Mouse (Mus musculus): ENCODE measurements around the gene Tnfrsf11a.
A peak's percentile ranks its signal among the peaks of the same experiment; 100 is the strongest.
"Not testable (repeated sequence)": the region's sequence is repeated elsewhere in the genome, so short reads cannot be mapped to it uniquely, and the experiment has no call there.

Gene Tnfrsf11a

GRCm38 (mm10) chr1:105780457-105781364 is at the start of gene Tnfrsf11a:
TSS of gene Tnfrsf11a (plus strand) at chr1:105780718.
- peak; percentile 76 for DNase-seq

GRCm38 (mm10) chr1:105735318-105735717 is 45.2 kb upstream of the Tnfrsf11a start:
- DNase-seq = no peak

GRCm38 (mm10) chr1:105738334-105738733 is 42.2 kb upstream of the Tnfrsf11a start:
- DNase-seq = no peak

DNA sequence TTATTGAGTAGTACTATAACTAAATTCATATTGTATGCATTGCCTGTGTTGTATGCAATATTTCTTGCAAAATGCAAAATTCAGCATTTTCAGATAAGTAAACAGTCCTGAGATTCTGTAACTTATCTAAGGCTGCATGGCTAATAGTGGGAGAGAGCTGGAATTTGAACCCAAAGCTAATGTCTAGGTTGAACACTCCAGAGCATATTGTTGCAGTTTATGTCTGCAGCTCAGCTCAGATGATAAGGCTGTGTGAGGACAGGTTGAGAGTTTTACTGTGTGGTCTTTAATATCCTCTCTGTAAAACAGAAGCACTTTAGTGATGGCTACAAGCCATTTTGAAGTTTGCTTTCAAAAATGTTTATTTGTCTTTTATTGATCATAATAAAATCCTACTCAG is 41.0 kb upstream of the Tnfrsf11a start:
- DNase-seq = no peak

GRCm38 (mm10) chr1:105742481-105742880 is 38.0 kb upstream of the Tnfrsf11a start:
- DNase-seq = no peak

- no peak for DNase-seq
Observed at GRCm38 (mm10) chr1:105746444-105746843, 34.1 kb upstream of the Tnfrsf11a start.

DNA sequence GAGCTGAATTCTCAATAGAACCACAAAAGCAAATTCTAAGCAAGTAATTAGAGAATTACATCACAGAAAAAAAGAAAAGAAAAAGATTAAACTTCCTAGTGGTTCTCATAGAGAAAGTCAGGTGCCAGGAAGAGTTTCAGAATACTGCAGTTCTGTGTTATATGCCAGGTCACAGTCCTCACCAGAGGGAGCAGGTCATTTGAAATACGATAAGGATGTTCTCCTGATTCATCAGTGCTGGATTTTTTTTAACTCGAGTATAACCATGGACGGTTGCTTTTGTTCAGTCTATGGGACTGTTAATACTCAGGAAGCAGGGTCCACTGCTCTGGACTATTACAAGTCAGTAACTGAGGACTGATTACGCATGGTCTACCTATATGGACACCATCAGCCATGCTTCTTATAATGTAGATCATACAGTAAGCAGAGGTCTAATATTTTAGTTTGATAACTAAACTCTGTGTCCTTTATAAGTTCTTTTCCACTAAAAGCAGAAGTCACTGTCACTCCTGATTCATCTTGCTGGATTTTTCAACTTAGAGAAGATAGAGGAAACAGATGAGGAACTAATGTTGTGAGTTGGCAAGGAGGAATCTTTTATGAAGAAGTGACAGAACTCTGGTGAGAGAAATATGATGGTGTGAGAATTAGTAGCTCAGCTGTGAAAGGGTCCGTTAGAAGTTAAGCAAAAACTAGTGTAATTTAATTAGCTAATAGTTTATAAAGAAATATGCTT is 33.5 kb upstream of the Tnfrsf11a start:
- DNase-seq = no peak

GRCm38 (mm10) chr1:105748091-105748799 is 32.3 kb upstream of the Tnfrsf11a start:
- DNase-seq = no peak

GRCm38 (mm10) chr1:105752196-105752595 is 28.3 kb upstream of the Tnfrsf11a start:
- DNase-seq = no peak

DNA sequence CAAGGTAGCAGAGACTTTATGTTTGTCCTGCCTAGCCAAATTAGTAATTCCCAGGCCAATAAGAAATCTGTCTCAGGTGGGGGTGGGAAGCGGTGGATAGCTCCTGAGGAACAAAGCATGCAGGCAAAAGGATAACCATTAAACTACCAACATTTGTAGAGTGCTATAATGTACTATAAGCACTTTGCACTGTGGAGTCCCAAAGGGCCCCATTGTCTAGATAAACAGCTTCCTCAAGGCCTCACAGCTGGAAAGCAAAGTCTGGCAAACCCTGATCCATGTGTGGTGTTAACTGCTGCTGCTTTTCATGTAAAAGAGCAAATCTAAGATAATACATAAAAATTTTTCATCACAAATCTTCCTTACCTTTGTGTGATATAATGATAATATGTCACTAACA is 27.6 kb upstream of the Tnfrsf11a start:
- DNase-seq = no peak

DNA sequence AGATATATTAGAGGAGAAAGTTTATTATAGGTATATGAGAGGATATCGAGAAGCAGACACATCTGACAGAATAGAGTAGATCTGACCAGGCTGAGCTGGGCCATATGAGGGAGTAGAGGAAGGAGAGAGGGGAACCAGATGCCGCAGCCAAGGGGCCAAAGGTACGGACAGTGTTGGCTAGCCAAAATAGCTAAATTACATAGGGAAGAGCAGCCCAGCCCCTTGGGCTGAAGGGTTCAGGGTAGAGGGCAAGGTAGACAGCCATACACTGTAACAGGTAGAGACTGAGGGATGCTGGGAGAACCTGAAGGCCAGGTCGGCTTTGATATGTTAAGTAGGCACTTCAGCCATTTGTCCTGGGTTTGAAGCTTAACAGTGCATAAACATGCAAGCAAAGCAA is 21.7 kb upstream of the Tnfrsf11a start:
- DNase-seq = no peak

- no peak for DNase-seq
Observed at GRCm38 (mm10) chr1:105759422-105760165, 20.9 kb upstream of the Tnfrsf11a start.

- DNase-seq = no peak
Observed at GRCm38 (mm10) chr1:105765586-105765985, 14.9 kb upstream of the Tnfrsf11a start.

DNA sequence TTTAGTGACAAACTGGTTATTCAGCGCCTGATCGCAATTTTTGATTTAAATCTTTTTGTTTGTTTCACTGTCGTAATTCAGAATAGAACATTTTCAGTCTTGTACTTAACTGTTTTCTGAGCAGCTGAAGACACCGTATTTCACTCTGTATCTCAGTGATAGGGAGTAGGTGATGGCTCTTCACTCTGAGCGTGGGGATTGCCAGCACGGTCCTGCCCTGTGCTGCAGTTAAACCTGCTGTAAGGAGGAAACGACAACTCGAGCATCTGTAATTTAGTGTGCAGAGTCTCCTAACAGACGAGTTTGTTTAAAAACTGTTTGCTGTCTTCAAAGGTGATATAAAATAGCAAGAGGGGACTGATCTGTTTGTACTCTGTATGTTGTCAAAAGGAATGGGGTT is 14.4 kb upstream of the Tnfrsf11a start:
- not testable (repeated sequence) for DNase-seq

DNA sequence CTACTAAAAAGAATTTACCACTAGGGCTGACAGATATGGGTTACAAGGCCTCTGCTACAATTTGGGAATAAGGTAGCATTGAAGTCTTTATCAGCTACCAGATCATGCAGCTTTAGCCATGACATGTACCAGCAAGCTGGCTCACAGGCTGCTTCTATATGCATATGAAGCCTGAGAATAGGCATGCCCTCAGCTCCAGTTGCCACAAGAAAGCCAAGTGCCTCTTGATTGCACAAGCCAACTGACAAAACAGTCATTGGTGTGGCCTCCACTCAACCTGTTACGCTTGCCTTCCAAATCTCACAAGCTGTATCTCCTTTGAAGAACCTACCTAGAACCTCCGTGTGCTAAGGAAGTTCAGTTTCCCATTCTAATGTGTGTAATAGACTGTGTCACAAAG is 12.1 kb upstream of the Tnfrsf11a start:
- DNase-seq = no peak

DNA sequence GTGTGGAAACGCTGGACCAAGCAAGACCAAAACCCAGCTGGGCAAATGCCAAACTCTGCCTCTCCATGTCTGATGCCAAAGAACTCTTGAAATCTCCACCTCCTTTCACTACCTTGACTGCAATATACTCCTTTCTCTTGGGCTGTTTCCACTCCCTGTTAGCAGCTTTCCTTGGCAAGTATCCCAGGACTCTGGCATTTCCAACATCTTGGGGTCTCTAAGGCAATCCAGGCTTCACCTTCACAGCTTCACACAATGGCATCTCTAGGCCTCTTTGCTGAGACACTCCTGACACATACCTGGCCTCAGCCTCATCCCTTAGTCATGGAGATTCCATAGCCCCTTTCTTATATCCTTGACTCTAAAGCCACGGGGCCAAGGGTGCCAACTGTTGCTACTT is 9.8 kb upstream of the Tnfrsf11a start:
- no peak for DNase-seq

DNA sequence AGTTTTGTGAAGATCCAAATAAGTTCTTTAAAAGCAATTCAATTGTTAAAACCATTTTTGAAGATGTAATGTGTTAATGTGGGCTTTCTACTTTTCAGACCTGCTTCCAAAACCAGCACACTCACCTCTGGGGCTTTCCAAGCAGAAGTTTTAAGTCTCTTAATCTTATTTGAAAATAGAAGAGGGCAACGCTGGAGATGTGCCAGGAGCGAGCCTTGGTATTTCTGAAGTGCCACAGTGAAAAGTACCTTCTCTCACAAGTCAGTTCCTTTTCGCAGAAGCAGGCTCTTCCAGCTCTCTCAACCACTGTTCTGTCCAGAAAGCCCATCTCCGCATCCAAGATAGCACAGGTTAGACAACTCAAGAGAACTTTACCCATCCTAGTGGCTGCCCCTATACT is 4.1 kb upstream of the Tnfrsf11a start:
- DNase-seq = no peak

DNA sequence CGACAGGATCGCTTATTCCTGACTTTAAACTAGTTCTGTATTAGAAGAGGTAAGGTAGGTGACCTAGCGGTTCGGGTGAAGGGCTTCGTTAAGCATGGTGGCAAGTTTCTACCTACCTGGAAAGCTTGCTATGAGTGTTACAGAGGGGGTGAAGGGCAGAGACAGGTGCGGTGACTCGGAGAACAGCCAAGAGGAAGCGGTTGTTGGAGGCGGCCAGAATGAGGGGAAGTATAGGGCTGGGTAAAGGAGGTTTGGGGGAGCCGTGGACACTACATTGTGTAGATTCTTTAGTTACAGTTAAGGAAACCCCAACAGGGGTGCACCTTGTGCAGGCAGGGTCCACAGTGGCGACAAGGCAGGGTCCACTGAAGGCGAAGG is 450 bp upstream of the Tnfrsf11a start:
- DNase-seq = no peak

DNA sequence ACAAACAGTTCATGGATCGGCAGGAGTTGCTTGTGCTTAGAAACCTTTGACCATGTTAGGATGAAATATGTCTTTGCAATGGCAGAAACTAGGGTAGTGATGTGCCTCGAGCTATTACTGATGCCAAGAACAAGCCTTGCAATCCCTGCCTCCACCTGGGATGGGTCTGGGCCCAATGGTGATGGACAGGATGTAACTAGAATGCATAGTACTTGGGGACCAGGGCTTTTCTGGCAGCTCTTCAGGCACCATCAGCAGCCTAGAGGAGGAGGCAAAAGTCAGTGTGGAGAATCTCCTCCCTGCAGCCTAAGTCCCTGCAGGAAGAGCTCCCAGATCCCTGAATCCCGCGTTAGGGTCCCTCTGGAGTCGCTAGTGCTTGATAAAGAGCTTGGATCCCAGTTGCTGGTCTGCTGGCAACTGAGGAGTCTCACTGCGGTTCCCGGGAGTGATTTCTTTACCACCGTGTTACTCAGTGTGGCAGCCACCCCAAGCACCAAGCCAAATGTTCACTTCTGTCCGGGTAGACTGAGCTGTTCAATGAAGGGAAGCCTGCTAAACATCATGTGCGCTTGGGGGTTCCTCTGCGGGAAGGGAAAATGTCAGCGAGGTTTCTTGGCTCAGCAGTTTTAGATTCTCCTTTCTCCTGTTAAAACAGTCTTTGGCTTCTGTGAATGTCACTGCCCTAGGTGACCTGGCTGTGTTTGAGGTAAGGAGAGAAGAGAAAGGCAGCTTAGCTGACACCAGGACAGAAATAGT is 1.1 kb downstream of the Tnfrsf11a start:
- peak; percentile 25 for DNase-seq

DNA sequence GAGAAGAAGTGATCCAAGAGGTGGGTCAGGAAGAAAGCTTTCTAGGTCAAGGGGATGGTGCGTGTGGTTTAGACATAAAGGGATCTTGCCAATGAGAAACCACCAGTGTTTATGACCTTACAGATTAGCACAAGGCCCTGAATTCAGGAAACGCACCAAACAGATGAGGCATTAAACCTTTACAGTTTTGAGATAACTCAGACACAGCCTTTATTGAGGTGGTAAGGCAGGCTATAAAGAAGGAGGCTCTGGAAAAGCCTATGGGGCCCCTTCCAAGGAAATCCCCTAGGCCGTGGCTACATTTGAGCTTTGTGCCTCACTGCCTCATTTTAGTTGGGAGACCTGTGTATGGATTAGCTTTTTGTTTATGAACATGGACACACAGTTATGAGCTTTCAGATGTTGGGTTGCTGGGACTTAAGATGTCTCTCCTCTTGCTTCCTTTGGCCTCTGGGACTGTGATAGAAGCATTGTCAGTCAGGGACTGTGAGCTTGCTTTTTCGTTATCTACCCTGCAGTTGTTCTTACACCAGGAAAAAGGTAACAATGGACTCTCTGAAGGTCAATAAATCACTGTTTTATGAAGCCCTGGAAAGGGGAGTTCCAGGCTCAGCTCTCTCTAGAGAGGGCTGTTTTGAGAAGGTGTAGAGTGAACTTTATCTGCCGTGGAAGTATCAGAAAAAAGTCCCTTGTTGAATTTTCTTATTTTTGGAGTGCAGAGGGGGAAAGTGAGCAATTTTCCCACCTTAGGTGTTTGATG is 3.9 kb downstream of the Tnfrsf11a start:
- DNase-seq = no peak

DNA sequence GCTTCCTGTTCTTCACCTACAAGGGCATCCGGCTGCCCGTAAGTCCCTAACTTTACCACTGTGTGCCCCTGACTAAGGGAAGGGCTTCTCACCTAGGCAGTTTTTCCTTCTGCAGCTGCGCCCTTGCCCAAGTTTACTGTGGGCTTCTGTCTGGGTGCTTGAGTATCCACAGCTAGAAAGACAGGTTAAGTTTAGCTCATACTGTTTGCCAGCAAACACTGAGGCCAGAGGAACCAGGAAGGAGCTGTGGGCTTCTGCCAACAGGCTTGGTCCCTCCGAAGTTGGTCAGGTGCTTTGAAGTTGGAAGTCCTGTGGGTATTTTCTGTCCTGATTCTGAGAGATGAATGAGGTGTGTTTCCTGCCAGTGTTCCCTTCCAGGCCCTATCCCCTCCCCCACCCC is 4.6 kb downstream of the Tnfrsf11a start:
- no peak for DNase-seq
